Mouse (Mus musculus) gastrocnemius, adult 8-10 months (tissue): ENCODE measurements around the gene Efcab14. TPM values are rescaled to one million over a fixed set of nuclear protein-coding genes. Genes with fewer than 3 reads are reported as not detected.

Experiments
- DNase-seq, 2 experiments: peaks; one replicate each; pipeline ENCODE4 v3.0.0; 2022; ENCODE audit warnings: low spot score in 2 of 2
- total RNA-seq, 4 experiments: library from RNA; stranded (reverse); gene quantifications; 2 replicates each; pipeline ENCODE4 v1.2.4; 2022

Gene Efcab14
- total RNA-seq, 4 experiments from 2014 or later: 45.1 to 55.3 (median 52.5) TPM

- no peak for DNase-seq
These were observed 40.1 kb downstream of the Efcab14 start for GRCm38 (mm10) chr4:115777627-115778026.

- DNase-seq: no peak
These were observed 42.7 kb downstream of the Efcab14 start for GRCm38 (mm10) chr4:115780269-115780668.

GRCm38 (mm10) chr4:115780918-115781317, 43.4 kb downstream of the Efcab14 start, which contains the start of gene Tex38:
Tex38 (minus strand) TSS chr4:115781018.
- DNase-seq: no peak

- DNase-seq: peak in 1 of 2 experiments; percentile 22
These were observed 44.7 kb downstream of the Efcab14 start for GRCm38 (mm10) chr4:115782026-115782805.

- peak; percentile 56 to 65 for DNase-seq
These were observed 47.4 kb downstream of the Efcab14 start, which contains the start of gene Atpaf1 for GRCm38 (mm10) chr4:115784769-115785510. Atpaf1 (plus strand) TSS chr4:115784812.

- DNase-seq: no peak
These were observed 48.0 kb downstream of the Efcab14 start for GRCm38 (mm10) chr4:115785511-115786034.

GRCm38 (mm10) chr4:115790864-115791263, 53.3 kb downstream of the Efcab14 start:
- DNase-seq: no peak

- no peak for DNase-seq
These were observed 57.8 kb downstream of the Efcab14 start for GRCm38 (mm10) chr4:115795360-115795759.

GRCm38 (mm10) chr4:115799981-115800380, 62.4 kb downstream of the Efcab14 start:
- DNase-seq: no peak

GRCm38 (mm10) chr4:115812326-115812725, 74.8 kb downstream of the Efcab14 start:
- DNase-seq: no peak

GRCm38 (mm10) chr4:115815606-115816005, 78.1 kb downstream of the Efcab14 start:
- no peak for DNase-seq

GRCm38 (mm10) chr4:115820199-115820598, 82.7 kb downstream of the Efcab14 start:
- DNase-seq: no peak

GRCm38 (mm10) chr4:115820944-115821343, 83.4 kb downstream of the Efcab14 start:
- no peak for DNase-seq

- DNase-seq: no peak
These were observed 83.9 kb downstream of the Efcab14 start for GRCm38 (mm10) chr4:115821431-115821830.

- DNase-seq: no peak
These were observed 84.4 kb downstream of the Efcab14 start for GRCm38 (mm10) chr4:115821928-115822327.

- DNase-seq: no peak
These were observed 86.6 kb downstream of the Efcab14 start for GRCm38 (mm10) chr4:115824178-115824577.

- no peak for DNase-seq
These were observed 87.7 kb downstream of the Efcab14 start for GRCm38 (mm10) chr4:115825271-115825670.

Other genes with a start within 250 kb of the Efcab14 start
- gene Cyp4a14, start 241.6 kb upstream of the Efcab14 start, total RNA-seq: not detected
- gene Cyp4a10, start 219.5 kb upstream of the Efcab14 start, total RNA-seq: under 1 TPM in 2 of 4 experiments, not detected in 2; 0.12 to 0.19 TPM
- not detected for gene Cyp4a31, start 174.1 kb upstream of the Efcab14 start, total RNA-seq
- gene Cyp4a32, start 136.8 kb upstream of the Efcab14 start, total RNA-seq: not detected
- gene Cyp4b1, start 90.0 kb upstream of the Efcab14 start, total RNA-seq: 1 to 10 TPM; 3.2 to 5.1 (median 4.0) TPM
- gene Tex38, start 43.3 kb downstream of the Efcab14 start, total RNA-seq: 1 to 10 TPM; 1.8 to 4.8 (median 3.5) TPM
- gene Atpaf1, start 47.1 kb downstream of the Efcab14 start, total RNA-seq: 10 to 100 TPM; 48.3 to 67.5 (median 55.6) TPM
- gene Mob3c, start 90.3 kb downstream of the Efcab14 start, total RNA-seq: 1 to 10 TPM; 1.5 to 4.3 (median 2.1) TPM
- 10 to 100 TPM; 25.5 to 37.8 (median 27.8) TPM for gene Mknk1, start 101.5 kb downstream of the Efcab14 start, total RNA-seq
- not detected for gene Kncn, start 146.7 kb downstream of the Efcab14 start, total RNA-seq
- gene 6430628N08Rik, start 152.9 kb downstream of the Efcab14 start, total RNA-seq: not detected
- gene Dmbx1, start 202.2 kb downstream of the Efcab14 start, total RNA-seq: not detected